Mouse (Mus musculus): Measurements from ENCODE around the gene Prkar1b.

- TF ChIP-seq CTCF (IDR thresholded peaks at IDR 0.05; ENCODE audit: low read depth) = no peak
- no peak for TF ChIP-seq EP300 (IDR thresholded peaks at IDR 0.05; ENCODE audit: low read depth)
Measured at GRCm38 (mm10) chr5:139128476-139129065, 21.2 kb downstream of the Prkar1b start.
